Mouse (Mus musculus) left cerebral cortex, adult 2 months (tissue): ENCODE measurements around the gene Rab3d. TPM values are rescaled to one million over a fixed set of nuclear protein-coding genes. Genes with fewer than 3 reads are reported as not detected.

Experiments
- DNase-seq, 2 experiments: peaks; one replicate each; pipeline ENCODE4 v3.0.0; 2021 to 2022; ENCODE audit warnings: low spot score in 2 of 2, mixed read lengths in 1 of 2; ENCODE audit errors: extremely low spot score in 1 of 2
- H3K27ac ChIP-seq: fragments of 200-600 bp; 2 replicates; pipeline ENCODE4 v1.8.1; 2022
- H3K4me3 ChIP-seq: fragments of 200-600 bp; 2 replicates; pipeline ENCODE4 v1.8.1; 2022
- CTCF ChIP-seq: fragments of 200-600 bp; IDR thresholded peaks from 2 replicates; pipeline ENCODE4 v1.8.1; 2022; ENCODE audit warnings: antibody characterized with exemption, mild to moderate bottlenecking, moderate library complexity
- intact Hi-C: fragments of 180-260 bp; cut with DNase I; formaldehyde crosslinking; loops from one replicate; pipeline ENCODE4 v1.15.1; 2025
- total RNA-seq, 2 experiments: library from RNA; stranded (reverse); gene quantifications; 2 replicates each; pipeline ENCODE4 v1.2.3; 2021

The Rab3d gene
- total RNA-seq, 2 experiments from 2014 or later: 10.9 to 15.7 TPM

DNA sequence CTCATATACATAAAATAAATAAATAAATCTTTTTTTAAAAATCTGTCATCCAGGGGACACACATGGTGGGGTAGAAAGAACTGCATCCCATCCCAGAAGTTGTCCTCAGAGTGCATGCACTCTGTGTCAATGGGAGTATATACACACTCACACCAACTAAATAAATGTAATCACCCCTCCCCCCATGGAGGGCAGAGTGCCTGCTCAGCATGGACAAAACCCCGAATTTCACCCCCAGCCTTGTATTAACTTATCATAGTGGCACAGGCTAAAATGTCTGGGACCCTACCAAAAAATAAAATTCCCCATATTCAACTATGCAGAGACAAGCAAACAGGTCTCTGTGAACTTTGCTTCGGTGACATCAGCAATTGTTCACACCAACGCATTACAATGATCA is 36.6 kb upstream of the Rab3d start:
- Histone ChIP-seq H3K27ac (peak overlapping the region; percentile 92), H3K4me3 (no peak overlapping the region)
- intact Hi-C loops: no loop called here
- TF ChIP-seq CTCF: no peak
- DNase-seq: no peak

DNA sequence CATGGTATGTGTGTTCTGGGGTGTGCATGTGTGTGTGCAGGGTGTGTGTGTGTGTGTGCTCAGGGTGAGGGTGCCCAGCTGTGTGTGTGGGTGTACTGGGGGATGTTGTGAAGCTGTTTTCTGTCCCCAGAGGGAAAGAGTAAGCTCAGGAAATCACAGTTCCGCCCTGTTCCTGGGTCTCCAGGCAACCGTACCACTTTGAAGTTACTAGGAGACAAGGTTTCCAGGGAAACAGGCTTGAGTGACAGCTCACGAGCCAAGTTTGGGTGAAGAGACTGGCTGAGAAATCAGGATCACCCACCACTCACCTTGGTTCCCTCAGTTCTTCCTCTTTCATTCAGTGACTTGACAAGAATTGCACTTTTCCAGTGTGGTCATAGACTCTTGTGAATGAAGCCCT is 35.6 kb upstream of the Rab3d start:
- DNase-seq: peak; percentile 57 to 67

DNA sequence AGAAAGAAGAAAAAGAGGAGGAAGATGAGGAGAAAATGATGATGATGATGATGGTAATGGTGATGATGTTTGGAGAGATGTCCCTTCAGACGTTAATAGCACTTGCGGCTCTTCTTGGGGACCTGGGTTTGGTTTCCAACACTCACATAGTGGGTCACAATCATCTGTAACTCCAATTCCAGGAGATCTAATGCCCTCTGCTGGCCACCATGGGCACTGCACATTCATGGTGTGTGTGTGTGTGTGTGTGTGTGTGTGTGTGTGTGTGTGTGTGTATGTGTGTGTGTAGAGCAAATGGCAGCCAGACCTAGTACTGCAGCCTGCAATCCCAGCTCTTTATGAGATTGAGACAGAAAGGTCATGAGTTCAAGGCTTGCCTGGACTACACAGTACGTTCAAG is 34.0 kb upstream of the Rab3d start:
- no peak overlapping the region for H3K4me3 ChIP-seq
- H3K27ac ChIP-seq: no peak overlapping the region
- no peak; the same call in 1 of the 2 replicates for TF ChIP-seq CTCF
- intact Hi-C loops: no loop called here
- DNase-seq: no peak

More for the DNA sequence above, 35.6 kb upstream of the Rab3d start:
- TF ChIP-seq CTCF: no peak
- Histone ChIP-seq H3K27ac (peak overlapping the region; percentile 71; the same call in 1 of the 2 replicates), H3K4me3 (no peak overlapping the region)
- intact Hi-C loops: no loop called here

DNA sequence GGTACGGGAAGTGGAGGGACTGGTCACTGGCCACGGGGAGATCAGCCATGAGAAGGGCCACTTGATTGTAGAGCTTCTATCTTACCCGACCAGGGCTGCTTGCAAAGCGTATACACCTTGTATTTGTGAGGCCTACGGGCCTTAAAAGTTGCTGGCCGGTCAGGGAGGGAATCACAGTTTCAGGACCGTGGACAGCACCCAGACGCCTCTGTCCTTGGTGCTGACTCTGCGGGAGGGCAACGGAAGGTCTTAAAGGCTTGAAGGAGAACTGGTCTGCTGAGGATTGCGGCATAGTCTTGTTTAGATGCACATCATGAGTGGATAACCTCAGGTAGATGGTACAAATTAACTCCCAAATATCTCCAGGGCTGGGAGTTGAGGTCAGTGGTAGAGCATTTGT is 32.3 kb upstream of the Rab3d start:
- Histone ChIP-seq H3K27ac (no peak overlapping the region), H3K4me3 (no peak overlapping the region)
- no peak for TF ChIP-seq CTCF
- intact Hi-C loops: no loop called here
- DNase-seq: no peak

DNA sequence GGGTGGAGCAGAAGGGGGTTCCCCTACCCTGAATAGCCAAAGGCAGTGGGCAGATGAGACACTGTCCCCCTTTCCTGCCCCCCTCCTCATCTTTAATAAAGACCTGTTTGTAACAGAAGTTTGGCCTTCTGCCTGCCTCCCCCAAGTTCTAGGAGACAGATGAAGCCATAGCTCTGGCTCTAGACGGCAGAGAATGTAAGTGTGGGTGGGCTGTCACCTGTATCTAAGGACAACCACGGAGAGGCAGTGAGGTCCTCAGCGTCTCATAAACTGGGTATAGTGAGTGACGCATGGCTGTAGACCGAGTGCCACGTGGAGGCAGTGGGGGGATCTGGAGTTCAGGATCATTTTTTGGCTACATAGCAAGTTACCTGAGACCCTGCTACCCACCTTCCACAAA is 30.8 kb upstream of the Rab3d start:
- DNase-seq: no peak
- intact Hi-C loops: no loop called here
- H3K27ac ChIP-seq: peak overlapping the region; percentile 24; the same call in 1 of the 2 replicates
- no peak overlapping the region for H3K4me3 ChIP-seq
- no peak for TF ChIP-seq CTCF

- H3K4me3 ChIP-seq: no peak overlapping the region
- DNase-seq: no peak
- TF ChIP-seq CTCF: no peak
- intact Hi-C loops: no loop called here
- H3K27ac ChIP-seq: no peak overlapping the region
Observed at GRCm38 (mm10) chr9:21948146-21948545, 30.2 kb upstream of the Rab3d start.

DNA sequence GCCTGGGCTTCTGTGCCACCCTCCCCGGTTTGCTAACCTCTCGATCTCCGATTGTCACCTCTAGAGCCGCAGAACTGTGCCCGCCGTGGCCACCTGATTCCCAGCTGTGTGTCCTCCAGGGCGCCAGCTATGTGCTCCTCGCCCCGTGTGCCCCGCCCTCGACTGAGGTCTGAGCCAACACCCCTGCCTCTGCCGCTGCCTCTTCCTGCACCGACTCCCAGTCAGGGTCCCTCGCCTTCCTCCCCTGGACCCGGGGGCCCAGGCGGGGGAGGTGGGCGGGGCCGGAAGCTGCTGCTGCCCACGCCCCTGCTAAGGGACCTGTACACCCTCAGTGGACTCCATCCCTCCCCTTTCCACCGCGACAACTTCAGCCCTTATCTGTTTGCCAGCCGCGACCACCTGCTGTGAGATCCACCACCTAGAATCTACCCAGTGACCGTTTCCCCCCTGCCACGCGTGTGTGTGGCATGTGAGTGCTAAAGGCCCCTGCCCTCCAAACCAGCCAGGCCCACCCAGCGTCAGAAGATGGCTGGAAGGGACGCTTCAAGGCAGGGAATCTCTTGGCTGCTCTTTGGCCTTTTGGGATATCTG is 29.6 kb upstream of the Rab3d start:
- Histone ChIP-seq H3K4me3 (no peak overlapping the region), H3K27ac (no peak overlapping the region)
- no peak for TF ChIP-seq CTCF
- intact Hi-C loops: no loop called here
- DNase-seq: no peak

DNA sequence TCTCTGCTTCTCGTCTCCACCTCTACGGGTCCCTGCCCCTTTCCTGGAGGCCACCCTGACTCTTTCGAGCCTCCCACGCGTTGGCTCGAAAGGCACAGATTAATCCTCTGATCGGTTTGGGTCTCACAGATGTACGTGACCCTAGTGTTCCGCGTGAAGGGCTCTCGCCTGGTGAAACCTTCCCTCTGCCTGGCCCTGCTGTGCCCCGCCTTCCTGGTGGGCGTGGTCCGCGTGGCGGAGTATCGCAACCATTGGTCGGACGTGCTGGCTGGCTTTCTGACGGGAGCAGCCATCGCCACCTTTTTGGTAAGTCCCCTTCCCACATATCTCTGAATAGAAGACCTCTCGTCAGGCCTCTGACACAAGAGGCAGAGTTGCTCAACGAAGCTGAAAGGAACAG is 26.3 kb upstream of the Rab3d start:
- Histone ChIP-seq H3K27ac (no peak overlapping the region), H3K4me3 (no peak overlapping the region)
- TF ChIP-seq CTCF: no peak
- intact Hi-C loops: no loop called here
- no peak for DNase-seq

DNA sequence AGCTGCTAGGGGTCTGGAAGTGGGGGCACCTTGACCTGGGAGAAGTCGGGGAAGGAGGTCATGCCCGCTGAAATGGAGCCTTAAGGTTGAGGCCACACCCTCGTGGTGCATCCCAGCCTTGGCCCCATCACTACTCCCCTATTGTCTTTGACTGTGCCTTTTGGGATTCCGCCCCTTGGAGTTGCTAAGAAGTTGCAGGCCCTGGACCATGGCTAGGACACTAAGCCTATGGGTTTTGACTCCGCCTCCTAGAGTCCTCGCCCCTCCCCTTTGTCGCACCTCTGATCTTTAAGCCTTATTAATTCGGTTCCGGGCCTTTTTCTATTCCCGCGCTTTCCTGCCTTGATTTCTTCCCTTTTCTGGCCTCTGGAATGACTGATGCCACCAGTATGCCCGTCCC is 25.6 kb upstream of the Rab3d start:
- no peak for TF ChIP-seq CTCF
- no peak for DNase-seq
- Histone ChIP-seq H3K27ac (no peak overlapping the region), H3K4me3 (no peak overlapping the region)
- intact Hi-C loops: no loop called here

- intact Hi-C loops: no loop called here
- Histone ChIP-seq H3K27ac (no peak overlapping the region), H3K4me3 (no peak overlapping the region)
- no peak for TF ChIP-seq CTCF
- no peak for DNase-seq
Observed at GRCm38 (mm10) chr9:21943046-21943445, 25.1 kb upstream of the Rab3d start.

DNA sequence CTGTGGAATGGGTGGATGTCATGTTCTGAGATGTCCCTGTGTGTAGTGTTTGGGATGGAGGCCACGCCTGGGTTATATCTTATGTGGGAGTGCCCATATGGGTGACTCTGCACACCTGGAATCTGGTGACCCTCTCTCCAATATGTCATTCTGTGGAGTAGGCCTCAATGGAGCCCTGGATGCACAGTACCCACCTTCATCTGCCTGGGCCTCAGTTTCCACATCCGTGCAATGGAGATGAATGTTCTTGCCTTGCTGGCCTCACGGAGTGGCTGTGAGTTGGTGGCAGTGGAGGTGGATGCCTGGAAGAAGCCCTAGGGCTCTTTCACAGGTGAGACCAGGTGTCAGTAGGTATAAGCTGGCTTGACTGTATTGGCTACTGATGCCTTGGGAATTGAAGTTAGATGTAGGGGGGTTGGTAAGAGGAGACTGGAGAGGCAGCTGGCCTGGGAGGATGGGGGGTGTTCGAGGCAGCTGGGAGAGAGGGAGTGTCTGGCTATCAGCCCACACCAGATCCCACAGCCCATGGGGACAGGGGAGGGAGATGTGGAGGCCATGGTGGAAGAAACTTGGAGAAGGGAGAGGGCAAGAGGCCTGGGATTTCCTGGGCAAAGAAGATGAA is 20.4 kb upstream of the Rab3d start:
- Histone ChIP-seq H3K4me3 (peak overlapping the region; percentile 40), H3K27ac (no peak overlapping the region)
- no peak for TF ChIP-seq CTCF
- DNase-seq: no peak
- intact Hi-C loops: no loop called here

GRCm38 (mm10) chr9:21937711-21938175 is 19.8 kb upstream of the Rab3d start:
- intact Hi-C loops: no loop called here
- DNase-seq: no peak
- TF ChIP-seq CTCF: no peak

More at GRCm38 (mm10) chr9:21937711-21938175, 19.8 kb upstream of the Rab3d start:
- H3K4me3 ChIP-seq: peak overlapping the region; percentile 80
- H3K27ac ChIP-seq: 0 out of 2 replicates have a peak overlapping the region, but pooled peaks have one; percentile 36
